8 mouse cellular contexts compared by ENCODE assay signal in the genomic region with DNA sequence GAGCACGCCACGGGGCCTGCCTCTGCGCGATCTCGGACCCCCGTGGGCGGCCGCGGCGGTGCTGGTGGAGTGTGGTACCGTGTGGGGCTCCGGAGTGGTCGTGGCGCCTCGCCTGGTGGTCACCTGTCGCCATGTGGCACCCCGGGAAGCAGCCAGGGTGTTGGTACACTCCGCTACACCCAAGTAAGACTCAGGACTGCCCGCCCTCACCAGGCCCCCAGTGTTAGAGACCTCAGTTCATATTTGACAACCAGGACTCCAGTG. TPM values are rescaled to one million over a fixed set of nuclear protein-coding genes. Genes with fewer than 3 reads are reported as not detected.
DNase-seq lines count a peak whose midpoint lies in the region; ATAC-seq lines count a peak whose summit lies in the region.

No protein-coding gene starts in this region.

- H3K4me1 ChIP-seq in erythroblast, embryonic 14.5 days (ENCODE audit: control insufficient read depth): peaks cover 38% of the 10 kb centered on the region
- H3K4me1 ChIP-seq in forebrain, embryonic 14.5 days (ENCODE audit: control insufficient read depth, insufficient read depth, low read length): peaks cover 11% of the 10 kb centered on the region
- H3K4me1 ChIP-seq in liver, embryonic 11.5 days (replicated peaks; ENCODE audit: control insufficient read depth, insufficient read depth, low read length): peaks cover 15% of the 10 kb centered on the region

- ATAC-seq in erythroblast, adult 5-6 weeks (replicated peaks; ENCODE audit: low FRiP score, poor library complexity, severe bottlenecking): no peak
- ATAC-seq in forebrain, embryonic 14.5 days: no peak
- no peak for ATAC-seq in liver, embryonic 11.5 days (replicated peaks; ENCODE audit: low FRiP score)

- peak overlapping the region; percentile 73 for H3K4me3 ChIP-seq in erythroblast, embryonic 14.5 days (replicated peaks)
- H3K4me3 ChIP-seq in forebrain, embryonic 14.5 days (ENCODE audit: low read depth, low read length): peak overlapping the region; percentile 82
- H3K4me3 ChIP-seq in liver, embryonic 11.5 days (ENCODE audit: low read depth, low read length): peak overlapping the region; percentile 98

- peak overlapping the region; percentile 77 for H3K9ac ChIP-seq in forebrain, embryonic 14.5 days (ENCODE audit: low read length)
- H3K9ac ChIP-seq in liver, embryonic 11.5 days (ENCODE audit: low read depth, low read length): peak overlapping the region; percentile 86

- no peaks in the 10 kb centered on the region for H3K27me3 ChIP-seq in erythroblast, embryonic 14.5 days (ENCODE audit: control insufficient read depth)
- H3K27me3 ChIP-seq in forebrain, embryonic 14.5 days (replicated peaks; ENCODE audit: control insufficient read depth, insufficient read depth, low read length): no peaks in the 10 kb centered on the region
- H3K27me3 ChIP-seq in liver, embryonic 11.5 days (replicated peaks; ENCODE audit: control insufficient read depth, insufficient read depth, low read length): no peaks in the 10 kb centered on the region

- peak overlapping the region; percentile 99 for H3K4me2 ChIP-seq in forebrain, embryonic 14.5 days (ENCODE audit: low read length)
- H3K4me2 ChIP-seq in liver, embryonic 11.5 days: peak overlapping the region; percentile 100

- H3K27ac ChIP-seq in forebrain, embryonic 14.5 days (ENCODE audit: low read depth, low read length): no peak overlapping the region
- H3K27ac ChIP-seq in liver, embryonic 11.5 days (ENCODE audit: low read depth, low read length): peak overlapping the region; percentile 25; the same call in 1 of the 2 replicates

- H3K9me3 ChIP-seq in erythroblast, embryonic 14.5 days (ENCODE audit: control insufficient read depth, low read length): no peaks in the 10 kb centered on the region
- no peaks in the 10 kb centered on the region for H3K9me3 ChIP-seq in forebrain, embryonic 14.5 days (replicated peaks; ENCODE audit: control insufficient read depth, low read length)
- no peaks in the 10 kb centered on the region for H3K9me3 ChIP-seq in liver, embryonic 11.5 days (ENCODE audit: control insufficient read depth, low read length)

- 8% methylated on average over 19 of the region's 19 CpGs for WGBS in forebrain, embryonic 14.5 days
- WGBS in liver, embryonic 11.5 days: 6% methylated on average over 19 of the region's 19 CpGs

- peaks cover 56% of the 10 kb centered on the region for H3K36me3 ChIP-seq in erythroblast, embryonic 14.5 days (ENCODE audit: control insufficient read depth)
- H3K36me3 ChIP-seq in forebrain, embryonic 14.5 days (ENCODE audit: control insufficient read depth, insufficient read depth, low read length): peaks cover 22% of the 10 kb centered on the region
- H3K36me3 ChIP-seq in liver, embryonic 11.5 days (ENCODE audit: control insufficient read depth, insufficient read depth, low read length): peaks cover 21% of the 10 kb centered on the region

- DNase-seq in A20 (ENCODE audit: low read depth, low spot score): peak; percentile 17
- no peak for DNase-seq in forebrain, embryonic 14.5 days (ENCODE audit: low spot score)
- no peak for DNase-seq in liver, embryonic 11.5 days (ENCODE audit: low spot score)
- DNase-seq in ovary, postnatal 36 days (ENCODE audit: low spot score): no peak
- DNase-seq in right cerebral cortex, postnatal 14 days: no peak
- DNase-seq in spleen, adult 12 weeks (ENCODE audit: low spot score): no peak

RNA-seq across cellular contexts. Expression of a gene that starts 1.2 kb away (rescaled TPM):
- polyA plus RNA-seq in erythroblast, embryonic 14.5 days (2012): 5.6 and 8.3 TPM in 2 replicates
- 0.58 and 7.1 TPM in 2 replicates for total RNA-seq in erythroblast, adult 5-6 weeks (2015; ENCODE audit: low replicate concordance)
- 3.2 and 8.8 TPM in 2 replicates for total RNA-seq in erythroblast, adult 5-6 weeks (2017; ENCODE audit: low replicate concordance)
- polyA plus RNA-seq in forebrain, embryonic 14.5 days (2014; fragmentation: Nextera tagmentation; extraction: Ambion mirVana): 23.7 and 24.6 TPM in 2 replicates
- polyA plus RNA-seq in liver, embryonic 11.5 days (2014; fragmentation: Nextera tagmentation; extraction: Ambion mirVana): 39.0 and 47.4 TPM in 2 replicates

RNA-seq across cellular contexts. Expression of a gene that starts 16.4 kb away (rescaled TPM):
- 2.9 and 4.1 TPM in 2 replicates for polyA plus RNA-seq in erythroblast, embryonic 14.5 days (2012)
- total RNA-seq in erythroblast, adult 5-6 weeks (2015; ENCODE audit: low replicate concordance): 37.6 and 50.5 TPM in 2 replicates
- total RNA-seq in erythroblast, adult 5-6 weeks (2017; ENCODE audit: low replicate concordance): 26.9 and 32.6 TPM in 2 replicates
- polyA plus RNA-seq in forebrain, embryonic 14.5 days (2014; fragmentation: Nextera tagmentation; extraction: Ambion mirVana): 245 and 253 TPM in 2 replicates
- polyA plus RNA-seq in liver, embryonic 11.5 days (2014; fragmentation: Nextera tagmentation; extraction: Ambion mirVana): 166 and 177 TPM in 2 replicates

RNA-seq across cellular contexts. Expression of a gene that starts 18.6 kb away (rescaled TPM):
- 0.11 and 0.13 TPM in 2 replicates for polyA plus RNA-seq in erythroblast, embryonic 14.5 days (2012)
- 0.58 and 0.84 TPM in 2 replicates for total RNA-seq in erythroblast, adult 5-6 weeks (2015; ENCODE audit: low replicate concordance)
- total RNA-seq in erythroblast, adult 5-6 weeks (2017; ENCODE audit: low replicate concordance): 1.2 and 2.0 TPM in 2 replicates
- 4.4 and 5.2 TPM in 2 replicates for polyA plus RNA-seq in forebrain, embryonic 14.5 days (2014; fragmentation: Nextera tagmentation; extraction: Ambion mirVana)
- 9.1 and 9.3 TPM in 2 replicates for polyA plus RNA-seq in liver, embryonic 11.5 days (2014; fragmentation: Nextera tagmentation; extraction: Ambion mirVana)

RNA-seq across cellular contexts. Expression of a gene that starts 48.1 kb away (rescaled TPM):
- polyA plus RNA-seq in erythroblast, embryonic 14.5 days (2012): 1.2 and 2.1 TPM in 2 replicates
- total RNA-seq in erythroblast, adult 5-6 weeks (2015; ENCODE audit: low replicate concordance): 14.4 and 18.1 TPM in 2 replicates
- 19.2 and 22.2 TPM in 2 replicates for total RNA-seq in erythroblast, adult 5-6 weeks (2017; ENCODE audit: low replicate concordance)
- polyA plus RNA-seq in forebrain, embryonic 14.5 days (2014; fragmentation: Nextera tagmentation; extraction: Ambion mirVana): 264 and 265 TPM in 2 replicates
- polyA plus RNA-seq in liver, embryonic 11.5 days (2014; fragmentation: Nextera tagmentation; extraction: Ambion mirVana): 218 and 237 TPM in 2 replicates

Comparison
In these comparisons a context has a peak if more than half of its experiments do, and no peak if none do; other contexts are left out.
1. RNA of a gene that starts 16.4 kb away (polyA plus RNA-seq): 245 to 253 TPM in forebrain, embryonic 14.5 days and 166 to 177 TPM in liver, embryonic 11.5 days; 2.9 to 4.1 TPM in erythroblast, embryonic 14.5 days; every median in the first group is over 10 times any median in the second.
2. Peak in every context shown above with its lines, with median percentiles within 50 percentile points of each other: H3K4me3 ChIP-seq.